Mouse (Mus musculus): Measurements from ENCODE around the gene Cd180.
"Not testable (repeated sequence)": the region's sequence is repeated elsewhere in the genome, so short reads cannot be mapped to it uniquely, and the experiment has no call there.

Cd180 gene

GRCm38 (mm10) chr13:102674083-102674482 lies 19.3 kb upstream of the Cd180 start:
- in situ Hi-C loops (cut with MboI, MseI): loop anchor here (5.0 to 10.0 kb wide), 3 partner anchors 73 to 441 kb away; no protein-coding TSS in a partner anchor

- in situ Hi-C loops (cut with MboI, MseI): loop anchor here (10.0 kb wide), 2 partner anchors 227 to 437 kb away; no protein-coding TSS in a partner anchor
Measured at GRCm38 (mm10) chr13:102677602-102678001, 15.8 kb upstream of the Cd180 start.

GRCm38 (mm10) chr13:102678482-102678881 lies 14.9 kb upstream of the Cd180 start:
- in situ Hi-C loops (cut with MboI, MseI): loop anchor here (10.0 kb wide), 2 partner anchors 226 to 436 kb away; no protein-coding TSS in a partner anchor

GRCm38 (mm10) chr13:102684890-102685289 lies 8.5 kb upstream of the Cd180 start:
- in situ Hi-C loops (cut with MboI, MseI): no loop called here

GRCm38 (mm10) chr13:102688121-102688520 lies 5.2 kb upstream of the Cd180 start:
- in situ Hi-C loops (cut with MboI, MseI): no loop called here

GRCm38 (mm10) chr13:102689201-102690090 lies 3.9 kb upstream of the Cd180 start:
- in situ Hi-C loops (cut with MboI, MseI): no loop called here

- in situ Hi-C loops (cut with MboI, MseI): no loop called here
Measured at GRCm38 (mm10) chr13:102690184-102690583, 3.2 kb upstream of the Cd180 start.

GRCm38 (mm10) chr13:102691408-102692150 lies 1.8 kb upstream of the Cd180 start:
- in situ Hi-C loops (cut with MboI, MseI): no loop called here

- in situ Hi-C loops (cut with MboI, MseI): no loop called here
Measured at GRCm38 (mm10) chr13:102694154-102694553, 796 bp downstream of the Cd180 start.

- in situ Hi-C loops (cut with MboI, MseI): no loop called here
Measured at GRCm38 (mm10) chr13:102695121-102695905, 2.0 kb downstream of the Cd180 start.

- in situ Hi-C loops (cut with MboI, MseI): no loop called here
Measured at GRCm38 (mm10) chr13:102698335-102698734, 5.0 kb downstream of the Cd180 start.

- in situ Hi-C loops (cut with MboI, MseI): no loop called here
Measured at GRCm38 (mm10) chr13:102698751-102699323, 5.5 kb downstream of the Cd180 start.

GRCm38 (mm10) chr13:102700176-102700575 lies 6.8 kb downstream of the Cd180 start:
- in situ Hi-C loops (cut with MboI, MseI): no loop called here

- in situ Hi-C loops (cut with MboI, MseI): no loop called here
Measured at GRCm38 (mm10) chr13:102700744-102701143, 7.4 kb downstream of the Cd180 start.

- in situ Hi-C loops (cut with MboI, MseI): no loop called here
Measured at GRCm38 (mm10) chr13:102716973-102717372, 23.6 kb downstream of the Cd180 start.

GRCm38 (mm10) chr13:102725416-102725815 lies 32.1 kb downstream of the Cd180 start:
- in situ Hi-C loops (cut with MboI, MseI): no loop called here

- in situ Hi-C loops (cut with MboI, MseI): no loop called here
Measured at GRCm38 (mm10) chr13:102725906-102726305, 32.5 kb downstream of the Cd180 start.

GRCm38 (mm10) chr13:102726876-102727275 lies 33.5 kb downstream of the Cd180 start:
- in situ Hi-C loops (cut with MboI, MseI): no loop called here

- in situ Hi-C loops (cut with MboI, MseI): no loop called here
Measured at GRCm38 (mm10) chr13:102728035-102728434, 34.7 kb downstream of the Cd180 start.

- in situ Hi-C loops (cut with MboI, MseI): not testable (repeated sequence)
Measured at GRCm38 (mm10) chr13:102728951-102729350, 35.6 kb downstream of the Cd180 start.

GRCm38 (mm10) chr13:102733063-102733462 lies 39.7 kb downstream of the Cd180 start:
- in situ Hi-C loops (cut with MboI, MseI): no loop called here

Data from T-helper 1 cell (primary cell).